Mouse (Mus musculus) urinary bladder, adult 18-20 months (tissue): Measurements from ENCODE around the gene Gm3448.
"Not testable (repeated sequence)": the region's sequence is repeated elsewhere in the genome, so short reads cannot be mapped to it uniquely, and the experiment has no call there.

ENCODE experiments used
- DNase-seq, 2 experiments: peaks; one replicate each; pipeline ENCODE4 v3.0.0; 2022; ENCODE audit warnings: low spot score in 2 of 2, mixed read lengths in 2 of 2

The Gm3448 gene

GRCm38 (mm10) chr17:15031414-15031813 lies 9.9 kb downstream of the Gm3448 start:
- DNase-seq, result not testable (repeated sequence)

GRCm38 (mm10) chr17:15025513-15025912 lies 15.8 kb downstream of the Gm3448 start:
- not testable (repeated sequence) for DNase-seq

GRCm38 (mm10) chr17:15024502-15025193 lies 16.7 kb downstream of the Gm3448 start:
- DNase-seq, result not testable (repeated sequence)

- not testable (repeated sequence) for DNase-seq
Measured at GRCm38 (mm10) chr17:15023878-15024492, 17.4 kb downstream of the Gm3448 start.

- peak in 1 of 2 experiments; percentile 1 for DNase-seq
Measured at GRCm38 (mm10) chr17:15021503-15022220, 19.7 kb downstream of the Gm3448 start.

GRCm38 (mm10) chr17:15009706-15010413 lies 31.5 kb downstream of the Gm3448 start, which contains the start of gene Gm3435:
Gene Gm3435 (plus strand): TSS chr17:15010176.
- DNase-seq, result not testable (repeated sequence)

GRCm38 (mm10) chr17:15009088-15009487 lies 32.2 kb downstream of the Gm3448 start:
- DNase-seq, result not testable (repeated sequence)

GRCm38 (mm10) chr17:15000047-15000446 lies 41.3 kb downstream of the Gm3448 start:
- DNase-seq, result not testable (repeated sequence)

GRCm38 (mm10) chr17:14994140-14994539 lies 47.2 kb downstream of the Gm3448 start:
- DNase-seq, result not testable (repeated sequence)

GRCm38 (mm10) chr17:14993139-14993832 lies 48.1 kb downstream of the Gm3448 start:
- DNase-seq, result not testable (repeated sequence)

GRCm38 (mm10) chr17:14992522-14993138 lies 48.7 kb downstream of the Gm3448 start:
- DNase-seq, result not testable (repeated sequence)

GRCm38 (mm10) chr17:14990116-14990702 lies 51.1 kb downstream of the Gm3448 start:
- DNase-seq, result not testable (repeated sequence)

GRCm38 (mm10) chr17:14978362-14979038 lies 62.8 kb downstream of the Gm3448 start, which contains the start of the genes 9030025P20Rik and Gm3417:
Gene 9030025P20Rik (plus strand): TSS chr17:14978468.
Gene Gm3417 (minus strand): TSS chr17:14978790.
- DNase-seq, result not testable (repeated sequence)

GRCm38 (mm10) chr17:14977718-14978361 lies 63.5 kb downstream of the Gm3448 start:
- DNase-seq, result not testable (repeated sequence)

- not testable (repeated sequence) for DNase-seq
Measured at GRCm38 (mm10) chr17:14968373-14968913, 72.9 kb downstream of the Gm3448 start.

- DNase-seq, result not testable (repeated sequence)
Measured at GRCm38 (mm10) chr17:14961557-14962154, 79.7 kb downstream of the Gm3448 start.

GRCm38 (mm10) chr17:14960951-14961556 lies 80.3 kb downstream of the Gm3448 start, which contains the start of gene Phf10:
Gene Phf10 (minus strand): TSS chr17:14961273.
- DNase-seq, result peak in 1 of 2 experiments; percentile 53

- peak in 1 of 2 experiments; percentile 37 for DNase-seq
Measured at GRCm38 (mm10) chr17:14960520-14960919, 80.8 kb downstream of the Gm3448 start.
